Mouse (Mus musculus) inflammation-experienced regulatory T-cells, adult 6 months (primary cell): ENCODE measurements around the gene Pianp. TPM values are rescaled to one million over a fixed set of nuclear protein-coding genes. Genes with fewer than 3 reads are reported as not detected.

Experiments
- ATAC-seq: one replicate; pipeline ENCODE4 v1.8.0; 2017
- polyA plus RNA-seq, 3 experiments: library from polyadenylated mRNA; unstranded; fragments of 100-300 nt; shearing (Covaris generic); gene quantifications; one replicate each; pipeline ENCODE4 v1.2.1; 2017

Gene Pianp
- polyA plus RNA-seq, 3 experiments from 2014 or later = 0.46 to 0.48 TPM; not detected in 1

DNA sequence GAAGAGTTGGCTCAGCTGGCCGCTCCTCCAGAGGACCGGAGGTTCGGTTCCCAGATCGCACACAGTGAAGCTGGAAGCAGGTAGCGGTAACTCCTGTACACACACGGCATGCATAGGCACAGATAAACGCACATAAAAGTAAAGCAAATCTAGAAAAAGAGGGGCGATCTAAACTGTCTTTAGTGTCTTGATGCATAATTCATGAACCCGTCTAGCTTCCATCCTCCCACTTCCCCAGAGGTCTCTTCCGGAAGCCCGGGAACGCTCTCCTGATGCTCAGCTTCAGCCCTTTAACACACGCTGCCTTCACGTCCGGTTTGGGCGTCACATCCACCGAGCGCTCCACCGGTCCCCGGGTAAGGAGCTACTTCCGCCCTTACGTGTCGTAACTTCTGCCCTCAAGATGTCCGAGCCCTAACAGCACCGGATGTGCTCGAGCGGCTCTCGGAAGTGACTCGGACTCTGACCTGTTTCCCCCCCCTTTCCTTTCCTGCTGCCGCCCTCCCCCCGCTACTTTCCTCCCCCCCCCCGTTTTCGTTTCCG is 12.2 kb downstream of the Pianp start:
- ATAC-seq = peak; percentile 97

DNA sequence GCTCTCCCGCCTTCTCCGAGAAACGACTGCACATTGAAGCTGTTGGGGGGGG is 12.5 kb downstream of the Pianp start, which contains the start of gene Zfp384:
Gene Zfp384, plus strand, starts transcription at position 17 of the 52 bp plus-strand sequence.
- no peak for ATAC-seq

DNA sequence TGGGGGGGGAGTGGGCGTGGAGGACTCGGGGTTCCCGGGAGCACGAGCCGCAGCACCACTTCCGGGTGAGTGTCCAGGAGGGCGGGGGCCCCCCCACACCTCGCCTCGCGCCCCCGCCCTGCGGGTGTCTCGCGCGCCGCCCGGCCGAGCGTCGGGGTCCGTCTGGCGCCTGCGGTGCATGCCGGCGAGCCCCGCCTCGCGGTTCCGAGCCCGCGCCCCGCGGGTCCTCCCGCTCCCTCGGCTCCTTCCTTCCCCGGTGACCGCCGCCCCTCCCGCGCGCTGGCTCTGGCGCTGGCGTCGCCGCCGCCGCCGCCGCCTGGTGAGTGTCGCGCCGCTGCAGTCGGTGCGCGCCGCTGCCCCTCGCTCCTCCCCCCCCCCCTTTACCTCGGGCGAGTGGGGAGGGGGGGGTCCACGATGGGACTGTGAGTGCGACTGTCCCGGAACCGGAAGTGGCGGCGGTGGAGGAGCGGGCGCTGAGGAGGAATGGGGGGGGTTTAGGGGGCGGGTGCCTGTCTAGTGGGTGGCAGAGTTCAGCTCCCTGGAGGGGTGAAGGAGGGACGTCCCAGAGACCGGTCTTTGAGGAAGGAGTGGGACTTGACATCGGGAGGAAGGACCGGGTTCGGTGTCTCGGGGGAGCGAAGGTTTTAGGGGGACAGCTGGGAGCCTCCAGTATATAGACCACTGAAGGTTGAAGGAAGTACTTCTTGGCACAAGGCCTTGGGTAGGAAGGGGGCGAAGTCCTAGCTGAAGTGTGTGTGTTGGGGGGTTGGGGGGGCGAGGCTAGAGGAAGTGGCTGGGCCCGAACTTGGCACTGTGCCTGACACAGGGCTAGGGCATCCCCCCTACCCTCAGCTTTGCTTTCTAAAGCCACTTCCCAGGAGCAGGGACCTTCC is 12.9 kb downstream of the Pianp start:
- ATAC-seq = peak; percentile 50

DNA sequence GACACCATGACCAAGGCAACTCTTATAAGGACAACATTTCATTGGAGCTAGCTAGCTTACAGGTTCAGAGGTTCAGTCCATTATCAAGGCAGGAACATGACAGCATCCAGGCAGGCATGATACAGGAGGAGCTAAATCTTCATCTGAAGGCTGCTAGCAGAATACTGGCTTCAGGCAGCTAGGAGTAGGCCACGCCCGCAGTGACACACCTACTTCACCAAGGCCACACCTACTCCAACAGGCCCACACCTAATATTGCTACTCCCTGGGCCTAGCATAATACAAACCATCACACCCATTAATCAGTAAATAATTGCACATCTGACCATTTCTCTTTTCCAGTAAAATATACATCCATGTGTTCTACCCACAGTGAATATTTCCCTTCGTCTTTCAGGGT is 21.2 kb downstream of the Pianp start:
- no peak for ATAC-seq

DNA sequence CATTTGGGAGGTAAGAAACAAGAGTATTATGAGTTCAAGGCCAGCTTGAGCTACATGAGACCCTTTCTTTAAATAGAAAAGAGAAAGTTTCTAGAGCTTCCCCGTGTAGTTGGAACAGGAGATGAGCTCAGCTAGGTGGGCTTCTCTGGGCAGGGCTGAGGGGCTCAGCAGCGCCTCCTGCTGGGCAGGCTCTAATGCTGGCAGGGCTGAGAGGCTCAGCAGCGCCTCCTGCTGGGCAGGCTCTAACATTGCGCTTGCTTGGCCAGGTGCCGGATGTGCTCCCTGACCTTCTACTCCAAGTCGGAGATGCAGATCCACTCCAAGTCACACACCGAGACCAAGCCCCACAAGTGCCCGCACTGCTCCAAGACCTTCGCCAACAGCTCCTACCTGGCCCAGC is 34.0 kb downstream of the Pianp start:
- peak; percentile 63 for ATAC-seq

DNA sequence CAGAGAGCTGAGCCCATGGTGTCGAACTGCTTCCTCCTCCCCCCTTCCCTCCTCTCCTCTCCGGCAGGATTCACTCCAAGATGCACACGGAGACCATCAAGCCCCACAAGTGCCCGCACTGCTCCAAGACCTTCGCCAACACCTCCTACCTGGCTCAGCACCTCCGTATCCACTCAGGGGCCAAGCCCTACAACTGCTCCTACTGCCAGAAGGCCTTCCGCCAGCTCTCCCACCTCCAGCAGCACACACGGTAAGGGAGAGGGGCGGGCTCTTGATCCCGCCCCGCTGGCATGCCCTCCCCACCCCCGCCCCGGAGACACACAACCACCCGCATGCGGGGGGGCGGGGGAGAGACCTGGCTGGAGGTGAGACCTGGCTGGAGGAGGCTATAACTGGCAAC is 35.1 kb downstream of the Pianp start:
- no peak for ATAC-seq

DNA sequence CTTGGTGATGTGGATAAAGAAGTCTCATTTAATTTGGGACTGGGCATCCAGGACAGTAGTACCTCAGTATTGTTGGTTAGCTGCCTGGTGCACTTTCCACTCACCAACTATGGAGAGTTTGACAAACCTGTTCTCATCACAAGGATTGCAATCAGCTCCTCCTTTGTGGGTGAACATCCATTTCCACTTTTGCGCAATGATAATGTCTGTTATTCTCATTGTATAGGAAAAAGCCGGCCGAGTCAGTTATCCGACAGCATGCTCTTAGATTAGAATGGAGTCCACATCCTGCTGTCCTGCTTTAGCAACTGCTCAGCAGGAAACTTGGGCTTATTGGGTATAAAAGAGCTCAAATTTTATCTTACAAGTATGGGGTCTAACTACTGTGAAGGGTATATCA is 42.2 kb downstream of the Pianp start:
- ATAC-seq = no peak

DNA sequence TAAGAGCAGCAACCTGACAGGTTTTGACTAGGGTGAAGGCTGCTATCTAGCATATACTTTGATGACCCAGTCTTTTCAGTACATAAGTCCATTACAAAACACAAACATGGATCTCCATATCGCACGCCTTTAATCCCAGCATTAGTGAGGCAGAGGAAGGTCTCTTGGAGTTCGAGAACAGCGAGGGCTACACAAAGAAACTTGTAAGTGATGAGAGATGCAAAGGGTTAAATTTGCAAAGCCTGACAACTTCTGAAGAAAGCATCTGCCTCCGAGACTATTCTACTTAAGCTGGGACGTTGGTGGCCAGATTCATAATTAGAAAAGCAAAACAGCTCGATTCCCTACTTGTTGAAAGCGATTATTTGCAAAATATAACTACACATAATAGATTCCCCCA is 42.6 kb downstream of the Pianp start:
- ATAC-seq = peak; percentile 19

DNA sequence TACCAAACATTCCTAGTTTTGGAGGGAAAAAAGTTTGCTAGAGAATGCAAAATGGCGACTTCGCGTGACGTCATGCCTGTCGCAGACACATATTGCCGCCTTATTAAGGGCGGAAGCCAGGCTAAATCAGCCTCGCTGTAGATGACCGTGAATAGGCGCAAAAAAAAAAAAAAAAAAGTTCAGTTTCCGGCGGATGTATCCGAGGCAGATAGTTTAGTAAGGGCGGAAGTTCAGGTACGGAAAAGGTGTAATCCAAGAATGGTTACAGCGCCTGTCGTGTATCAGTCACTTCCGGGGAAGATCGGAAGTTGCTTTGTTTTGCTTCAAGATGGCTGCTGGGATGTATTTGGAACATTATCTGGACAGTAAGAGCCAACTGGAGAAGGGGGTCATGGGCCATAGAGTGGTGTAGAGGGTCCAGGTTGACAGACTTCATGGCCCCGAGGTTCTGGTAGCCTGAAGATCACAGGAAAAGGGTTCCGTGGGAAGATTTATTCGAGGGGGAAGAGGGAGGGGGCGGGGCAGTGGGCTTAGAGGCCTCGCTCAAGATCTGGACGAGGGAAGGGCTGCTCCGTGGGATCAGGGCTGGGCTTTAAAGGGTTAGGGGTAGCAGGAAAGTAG is 43.1 kb downstream of the Pianp start, which contains the start of gene Ing4:
Gene Ing4, plus strand, starts transcription at position 228 of the 621 bp plus-strand sequence.
- ATAC-seq = peak; percentile 97

DNA sequence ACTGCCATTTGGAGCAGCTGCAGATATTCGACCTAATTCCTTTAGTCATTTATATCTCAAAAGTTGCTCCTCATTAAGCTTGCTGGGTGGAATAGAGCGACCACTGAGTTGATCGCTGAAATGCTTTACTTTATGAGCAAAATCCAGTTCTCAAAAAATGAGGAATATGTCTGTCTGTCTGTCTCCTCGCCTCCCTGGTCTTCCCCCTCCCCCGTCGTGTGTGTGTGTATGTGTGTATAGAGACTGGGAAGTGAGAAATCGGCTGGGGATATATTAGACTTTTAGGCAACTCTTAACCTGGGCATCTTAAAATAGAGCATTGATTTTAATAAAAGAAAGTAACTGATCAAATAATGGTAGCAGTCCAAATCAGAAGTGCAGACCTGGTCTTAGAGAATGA is 43.7 kb downstream of the Pianp start:
- ATAC-seq = no peak

DNA sequence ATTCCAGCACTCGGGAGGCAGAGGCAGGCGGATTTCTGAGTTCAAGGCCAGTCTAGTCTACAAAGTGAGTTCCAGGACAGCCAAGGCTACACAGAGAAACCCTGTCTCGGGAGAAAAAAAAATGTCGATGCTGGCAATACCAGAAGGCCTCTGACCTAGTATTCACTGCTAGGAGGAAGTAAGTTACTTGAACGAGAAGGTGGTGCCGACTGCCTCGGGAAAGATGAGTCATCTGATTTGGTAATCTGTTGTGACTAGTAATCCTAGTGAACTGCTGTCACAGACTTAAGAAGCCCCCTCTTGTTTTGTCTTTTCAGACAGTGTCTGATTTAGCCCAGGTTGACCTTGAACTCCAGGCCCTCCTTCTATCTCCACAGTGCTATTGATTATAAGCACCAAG is 44.6 kb downstream of the Pianp start:
- no peak for ATAC-seq

DNA sequence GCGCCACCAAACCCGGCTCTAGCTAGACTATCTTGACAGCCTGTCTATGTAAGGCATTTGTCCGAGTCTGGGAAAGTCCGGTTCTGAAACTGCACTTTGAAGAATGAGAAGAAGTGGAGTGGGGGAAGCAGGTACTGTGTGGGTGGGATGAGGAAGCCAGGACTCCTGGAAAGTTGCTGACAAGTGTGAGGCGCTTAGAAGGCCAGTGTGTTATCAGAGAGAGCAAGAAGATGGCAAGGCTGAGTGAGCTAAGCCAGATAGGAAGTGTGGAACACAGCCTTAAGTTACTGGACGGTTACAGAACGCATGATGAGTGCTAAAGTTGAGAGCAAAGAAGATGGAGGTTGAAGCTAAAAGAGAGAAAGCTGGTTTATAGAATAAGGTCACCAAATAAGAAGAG is 45.6 kb downstream of the Pianp start:
- ATAC-seq = no peak

DNA sequence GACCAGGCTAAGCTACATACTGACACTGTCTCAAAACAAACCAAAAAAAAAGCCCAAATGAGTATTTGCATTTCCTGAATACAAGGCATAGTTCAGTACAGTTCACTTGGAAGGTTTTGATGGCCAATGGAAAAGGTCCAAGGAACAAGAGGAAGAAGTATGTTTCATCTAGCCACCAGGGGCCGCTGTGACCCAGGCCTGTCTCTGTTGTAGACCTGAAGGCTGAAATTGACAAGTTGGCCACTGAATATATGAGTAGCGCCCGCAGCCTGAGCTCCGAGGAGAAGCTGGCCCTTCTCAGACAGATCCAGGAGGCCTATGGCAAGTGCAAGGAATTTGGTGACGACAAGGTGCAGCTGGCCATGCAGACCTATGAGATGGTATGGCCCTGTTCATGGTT is 50.2 kb downstream of the Pianp start:
- peak; percentile 81 for ATAC-seq

DNA sequence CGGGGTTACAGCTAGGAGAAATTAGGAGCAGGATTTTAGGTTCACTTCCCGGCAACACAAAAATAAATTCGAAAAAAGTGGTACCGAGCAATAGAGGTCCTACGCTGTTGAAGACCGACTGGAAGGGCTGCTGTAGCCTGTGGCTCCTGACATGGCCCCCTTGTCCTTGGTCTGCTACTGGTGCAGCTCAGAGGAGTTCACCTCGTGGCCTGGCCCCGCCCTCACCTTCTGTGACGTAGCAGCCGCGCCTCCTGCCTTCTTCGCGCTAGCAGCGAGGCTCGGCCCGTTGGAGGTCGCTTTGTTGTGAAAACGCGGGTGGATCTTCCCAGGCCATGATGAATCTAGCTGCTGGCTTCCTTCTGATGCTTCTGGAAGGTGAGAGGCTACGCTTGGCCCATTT is 53.2 kb downstream of the Pianp start, which contains the start of gene Acrbp:
Gene Acrbp, plus strand, starts transcription at position 12 of the 400 bp plus-strand sequence.
- ATAC-seq = no peak

DNA sequence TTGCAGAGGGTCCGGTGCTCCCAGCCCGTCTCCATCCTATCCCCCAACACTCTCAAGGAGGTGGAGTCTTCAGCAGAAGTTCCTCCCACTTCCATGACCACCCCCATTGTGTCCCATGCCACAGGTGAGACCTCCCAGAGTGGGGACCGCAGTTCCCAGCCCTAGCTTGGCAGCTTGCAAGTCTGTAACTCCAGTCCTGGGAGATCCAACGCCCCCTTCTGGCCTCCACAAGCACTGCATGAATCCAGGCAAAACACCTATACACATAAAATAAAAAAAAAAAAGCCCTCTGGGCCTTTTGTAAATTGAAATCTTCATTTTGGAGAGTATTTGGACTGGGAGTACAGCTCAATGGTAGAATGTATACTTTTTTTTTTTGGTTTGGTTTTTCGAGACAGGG is 54.7 kb downstream of the Pianp start:
- no peak for ATAC-seq

Other genes starting within 250 kb of the Pianp start
- gene Gm45234, start 240.7 kb upstream of the Pianp start, polyA plus RNA-seq = not detected
- gene Atn1, start 240.2 kb upstream of the Pianp start, polyA plus RNA-seq = 1 to 10 TPM; 4.8 to 5.4 (median 5.2) TPM
- 10 to 100 TPM in 2 of 3 experiments, 1 to 10 TPM in 1; 3.5 to 23.1 (median 12.8) TPM for gene Eno2, start 227.0 kb upstream of the Pianp start, polyA plus RNA-seq
- 1 to 10 TPM; 1.5 to 4.2 (median 3.4) TPM for gene Lrrc23, start 217.0 kb upstream of the Pianp start, polyA plus RNA-seq
- gene Spsb2, start 188.0 kb upstream of the Pianp start, polyA plus RNA-seq = 1 to 10 TPM; 1.5 to 3.2 (median 2.1) TPM
- gene Tpi1, start 182.4 kb upstream of the Pianp start, polyA plus RNA-seq = 10 to 100 TPM; 77.6 to 91.2 (median 82.5) TPM
- gene Usp5, start 167.2 kb upstream of the Pianp start, polyA plus RNA-seq = 10 to 100 TPM; 69.1 to 81.5 (median 73.8) TPM
- 100 to 1,000 TPM in 1 of 3 experiments, 10 to 100 TPM in 1, 1 to 10 TPM in 1; 7.6 to 142 (median 17.9) TPM for gene Cdca3, start 167.1 kb upstream of the Pianp start, polyA plus RNA-seq
- under 1 TPM in 2 of 3 experiments, not detected in 1; 0.44 to 0.48 TPM for gene Gnb3, start 156.4 kb upstream of the Pianp start, polyA plus RNA-seq
- gene P3h3, start 138.9 kb upstream of the Pianp start, polyA plus RNA-seq = under 1 TPM in 2 of 3 experiments, not detected in 1; 0.30 to 0.36 TPM
- gene Gpr162, start 132.7 kb upstream of the Pianp start, polyA plus RNA-seq = under 1 TPM in 2 of 3 experiments, not detected in 1; 0.16 to 0.19 TPM
- 100 to 1,000 TPM; 319 to 446 (median 407) TPM for gene Cd4, start 108.5 kb upstream of the Pianp start, polyA plus RNA-seq
- 10 to 100 TPM; 30.8 to 40.1 (median 38.3) TPM for gene Lag3, start 85.0 kb upstream of the Pianp start, polyA plus RNA-seq
- 10 to 100 TPM in 2 of 3 experiments, 1 to 10 TPM in 1; 9.5 to 15.5 (median 12.1) TPM for gene Ptms, start 76.6 kb upstream of the Pianp start, polyA plus RNA-seq
- gene Mlf2, start 65.3 kb upstream of the Pianp start, polyA plus RNA-seq = 10 to 100 TPM; 35.6 to 70.5 (median 42.2) TPM
- 10 to 100 TPM; 36.7 to 65.7 (median 62.6) TPM for gene Cops7a, start 31.2 kb upstream of the Pianp start, polyA plus RNA-seq
- gene Zfp384, start 12.5 kb downstream of the Pianp start, polyA plus RNA-seq = 1 to 10 TPM; 4.0 to 7.5 (median 4.0) TPM
- 10 to 100 TPM; 39.9 to 61.7 (median 46.2) TPM for gene Ing4, start 43.1 kb downstream of the Pianp start, polyA plus RNA-seq
- 10 to 100 TPM in 2 of 3 experiments, 1 to 10 TPM in 1; 5.6 to 23.2 (median 17.7) TPM for gene Acrbp, start 53.0 kb downstream of the Pianp start, polyA plus RNA-seq
- 10 to 100 TPM; 10.4 to 19.3 (median 12.1) TPM for gene Lpar5, start 71.2 kb downstream of the Pianp start, polyA plus RNA-seq
- gene Chd4, start 99.3 kb downstream of the Pianp start, polyA plus RNA-seq = 10 to 100 TPM; 47.0 to 76.3 (median 61.6) TPM
- gene Nop2, start 135.2 kb downstream of the Pianp start, polyA plus RNA-seq = 10 to 100 TPM; 32.7 to 50.7 (median 48.1) TPM
- 10 to 100 TPM in 1 of 3 experiments, 1 to 10 TPM in 2; 6.9 to 12.4 (median 9.8) TPM for gene Iffo1, start 148.5 kb downstream of the Pianp start, polyA plus RNA-seq
- gene Gapdh, start 169.8 kb downstream of the Pianp start, polyA plus RNA-seq = 100 to 1,000 TPM; 217 to 463 (median 365) TPM
- 10 to 100 TPM; 25.4 to 88.8 (median 51.2) TPM for gene Ncapd2, start 195.0 kb downstream of the Pianp start, polyA plus RNA-seq
- gene Mrpl51, start 195.1 kb downstream of the Pianp start, polyA plus RNA-seq = 100 to 1,000 TPM in 1 of 3 experiments, 10 to 100 TPM in 2; 65.3 to 102 (median 74.3) TPM
- 10 to 100 TPM in 2 of 3 experiments, 1 to 10 TPM in 1; 9.8 to 20.8 (median 18.2) TPM for gene Vamp1, start 218.9 kb downstream of the Pianp start, polyA plus RNA-seq
- 10 to 100 TPM; 79.6 to 89.3 (median 88.6) TPM for gene Tapbpl, start 235.2 kb downstream of the Pianp start, polyA plus RNA-seq
- 100 to 1,000 TPM; 258 to 621 (median 560) TPM for gene Cd27, start 240.3 kb downstream of the Pianp start, polyA plus RNA-seq